ENCODE assay signal across 9 mouse cellular contexts in the genomic region with DNA sequence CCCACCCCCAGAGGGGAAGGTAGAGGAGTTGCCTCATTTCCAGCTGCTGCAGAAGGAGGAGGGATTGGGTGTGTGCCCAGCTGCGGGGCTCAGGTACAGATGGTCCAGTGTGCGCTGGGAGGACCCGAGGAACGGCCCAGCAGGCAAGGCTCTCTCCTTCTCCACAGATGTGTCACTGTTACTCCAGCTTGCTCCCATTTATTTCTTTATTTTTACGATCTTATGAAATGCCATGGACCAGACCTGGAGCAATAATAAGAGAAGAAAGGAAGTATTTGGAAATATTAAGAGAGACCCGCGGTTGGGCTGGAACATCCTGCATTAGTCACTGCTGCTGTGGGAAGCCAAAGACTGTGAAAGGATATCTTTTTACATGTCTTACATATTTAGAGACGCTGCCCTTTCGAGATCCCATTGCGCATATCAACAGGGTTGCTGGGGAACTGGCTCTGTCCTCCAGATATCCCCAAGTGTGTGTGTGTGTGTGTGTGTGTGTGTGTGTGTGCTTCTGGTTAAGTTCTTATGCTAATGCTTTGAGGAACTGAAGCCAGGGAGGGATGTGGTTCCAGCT. TPM values are rescaled to one million over a fixed set of nuclear protein-coding genes. Genes with fewer than 3 reads are reported as not detected.
A peak's percentile ranks its signal among the peaks of the same experiment; 100 is the strongest.
DNase-seq lines count a peak whose midpoint lies in the region; ATAC-seq and TF ChIP-seq lines count a peak whose summit lies in the region.
"Had no signal": no experiment of that assay in that cellular context is flagged by ENCODE, and none has a peak within 500 bp of the region (broad histone marks: within the 10 kb centered on the region; RNA-seq: fewer than 3 reads in every experiment).

No protein-coding gene starts in this region.

- H3K9ac ChIP-seq in hindbrain, postnatal 0 days (replicated peaks; ENCODE audit: low read length): no peak overlapping the region
- H3K9ac ChIP-seq in hindbrain, embryonic 14.5 days: no peak overlapping the region
- H3K9ac ChIP-seq in forebrain, embryonic 15.5 days (replicated peaks): no peak overlapping the region

- ATAC-seq in hindbrain, postnatal 0 days: peak; percentile 35; the same call in 1 of the 2 replicates
- ATAC-seq in hindbrain, embryonic 14.5 days (ENCODE audit: low FRiP score): no peak
- peak; percentile 72 for ATAC-seq in granulocyte monocyte progenitor cell, adult 5-6 weeks (replicated peaks; ENCODE audit: poor library complexity, severe bottlenecking)
- no peak for ATAC-seq in forebrain, embryonic 15.5 days (replicated peaks)
- ATAC-seq in erythroblast, adult 5-6 weeks (replicated peaks; ENCODE audit: low FRiP score, poor library complexity, severe bottlenecking): no peak
- ATAC-seq: hindbrain, embryonic 16.5 days had no signal

- H3K4me3 ChIP-seq in hindbrain, postnatal 0 days (ENCODE audit: low read length): no peak overlapping the region
- H3K4me3 ChIP-seq in hindbrain, embryonic 14.5 days (replicated peaks; ENCODE audit: low read length): no peak overlapping the region
- H3K4me3 ChIP-seq in E14TG2a.4 (replicated peaks; ENCODE audit: low read length): peak overlapping the region; percentile 69
- H3K4me3 ChIP-seq in forebrain, embryonic 15.5 days: no peak overlapping the region

- no peaks in the 10 kb centered on the region for H3K9me3 ChIP-seq in hindbrain, postnatal 0 days (ENCODE audit: low read length)
- H3K9me3 ChIP-seq in hindbrain, embryonic 14.5 days (ENCODE audit: control insufficient read depth, low read length): no peaks in the 10 kb centered on the region
- no peaks in the 10 kb centered on the region for H3K9me3 ChIP-seq in E14TG2a.4 (ENCODE audit: low read length)
- H3K9me3 ChIP-seq in forebrain, embryonic 15.5 days: no peaks in the 10 kb centered on the region

- H3K27ac ChIP-seq in hindbrain, postnatal 0 days: no peak overlapping the region
- no peak overlapping the region for H3K27ac ChIP-seq in hindbrain, embryonic 14.5 days
- no peak overlapping the region for H3K27ac ChIP-seq in forebrain, embryonic 15.5 days (replicated peaks)

- no peaks in the 10 kb centered on the region for H3K36me3 ChIP-seq in hindbrain, postnatal 0 days (ENCODE audit: insufficient read depth, low read length)
- no peaks in the 10 kb centered on the region for H3K36me3 ChIP-seq in hindbrain, embryonic 14.5 days (replicated peaks; ENCODE audit: control insufficient read depth, insufficient read depth)
- peaks cover 24% of the 10 kb centered on the region for H3K36me3 ChIP-seq in E14TG2a.4 (ENCODE audit: insufficient read depth, low read length)
- no peaks in the 10 kb centered on the region for H3K36me3 ChIP-seq in forebrain, embryonic 15.5 days

- no peak overlapping the region for H3K4me2 ChIP-seq in hindbrain, postnatal 0 days (ENCODE audit: low read depth, low read length)
- H3K4me2 ChIP-seq in hindbrain, embryonic 14.5 days (replicated peaks): no peak overlapping the region
- H3K4me2 ChIP-seq in forebrain, embryonic 15.5 days (replicated peaks): no peak overlapping the region

- no peaks in the 10 kb centered on the region for H3K4me1 ChIP-seq in hindbrain, postnatal 0 days (ENCODE audit: insufficient read depth, low read length)
- H3K4me1 ChIP-seq in hindbrain, embryonic 14.5 days (replicated peaks; ENCODE audit: control insufficient read depth, insufficient read depth, low read length): no peaks in the 10 kb centered on the region; the same call in 1 of the 2 replicates
- peaks cover 95% of the 10 kb centered on the region for H3K4me1 ChIP-seq in E14TG2a.4 (replicated peaks; ENCODE audit: low read depth, low read length)
- no peaks in the 10 kb centered on the region for H3K4me1 ChIP-seq in forebrain, embryonic 15.5 days

- peak; percentile 59 for DNase-seq in hindbrain, postnatal 0 days (ENCODE audit: low spot score)
- no peak for DNase-seq in hindbrain, embryonic 14.5 days (ENCODE audit: low spot score)
- DNase-seq in lung, postnatal 14 days: peak; percentile 41
- no peak for DNase-seq in cerebellum, postnatal 36 days

- 51% methylated on average over 10 of the region's 10 CpGs for WGBS in hindbrain, postnatal 0 days
- WGBS in hindbrain, embryonic 14.5 days: 56% methylated on average over 10 of the region's 10 CpGs
- WGBS in forebrain, embryonic 15.5 days: 78% methylated on average over 10 of the region's 10 CpGs

- no peak for TF ChIP-seq CTCF in hindbrain, postnatal 0 days (IDR thresholded peaks at IDR 0.05; ENCODE audit: low read depth)
- no peak for TF ChIP-seq CTCF in E14TG2a.4 (conservative IDR thresholded peaks at IDR 0.05; ENCODE audit: low read length)

- H3K27me3 ChIP-seq in hindbrain, postnatal 0 days (ENCODE audit: insufficient read depth, low read length): no peaks in the 10 kb centered on the region
- H3K27me3 ChIP-seq in hindbrain, embryonic 14.5 days (ENCODE audit: control insufficient read depth, insufficient read depth, low read length): no peaks in the 10 kb centered on the region
- H3K27me3 ChIP-seq in E14TG2a.4 (ENCODE audit: insufficient read depth, low read length): no peaks in the 10 kb centered on the region
- H3K27me3 ChIP-seq in forebrain, embryonic 15.5 days: no peaks in the 10 kb centered on the region

RNA-seq across cellular contexts. Expression of a gene that starts 58.9 kb away (rescaled TPM):
- 22.3 and 25.7 TPM in 2 replicates for total RNA-seq in hindbrain, postnatal 0 days (2014; rRNA removed)
- polyA plus RNA-seq in hindbrain, postnatal 0 days (2015; fragmentation: Nextera tagmentation; extraction: Ambion mirVana): 17.2 and 19.5 TPM in 2 replicates
- polyA plus RNA-seq in hindbrain, embryonic 14.5 days (2014; fragmentation: Nextera tagmentation; extraction: Ambion mirVana): 23.4 and 24.6 TPM in 2 replicates
- total RNA-seq in granulocyte monocyte progenitor cell, adult 5-6 weeks (2014; fragmentation: Nextera tagmentation): 10.9 and 14.1 TPM in 2 replicates
- total RNA-seq in granulocyte monocyte progenitor cell, adult 5-6 weeks (2017): 23.1 and 25.1 TPM in 2 replicates
- 27.9 and 29.2 TPM in 2 replicates for polyA plus RNA-seq in forebrain, embryonic 15.5 days (2015; fragmentation: Nextera tagmentation; extraction: Ambion mirVana)
- 1.2 and 5.4 TPM in 2 replicates for total RNA-seq in erythroblast, adult 5-6 weeks (2015; ENCODE audit: low replicate concordance)
- total RNA-seq in erythroblast, adult 5-6 weeks (2017; ENCODE audit: low replicate concordance): 4.5 and 5.8 TPM in 2 replicates

Comparison
In these comparisons a context has a peak if more than half of its experiments do, and no peak if none do; other contexts are left out.
1. ATAC-seq: peak in hindbrain, postnatal 0 days (single experiment) and granulocyte monocyte progenitor cell, adult 5-6 weeks (single experiment); none in hindbrain, embryonic 14.5 days (single experiment), forebrain, embryonic 15.5 days (single experiment) and erythroblast, adult 5-6 weeks (single experiment).
2. DNase-seq: peak in hindbrain, postnatal 0 days (single experiment) and lung, postnatal 14 days (single experiment); none in hindbrain, embryonic 14.5 days (single experiment) and cerebellum, postnatal 36 days (0 of 2).